8 mouse cellular contexts compared by ENCODE assay signal in genomic region chr6:134930383-134930782, GRCm38 (mm10). TPM values are rescaled to one million over a fixed set of nuclear protein-coding genes. Genes with fewer than 3 reads are reported as not detected.
DNase-seq lines count a peak whose midpoint lies in the region; ATAC-seq and TF ChIP-seq lines count a peak whose summit lies in the region.

No protein-coding gene starts in this region.

- peak overlapping the region; percentile 97 for H3K4me2 ChIP-seq in lung, embryonic 14.5 days
- H3K4me2 ChIP-seq in neural tube, embryonic 13.5 days = peak overlapping the region; percentile 91

- no peaks in the 10 kb centered on the region for H3K9me3 ChIP-seq in lung, embryonic 14.5 days (ENCODE audit: low read depth, low read length)
- no peaks in the 10 kb centered on the region for H3K9me3 ChIP-seq in erythroblast, embryonic 14.5 days (ENCODE audit: control insufficient read depth, low read length)
- no peaks in the 10 kb centered on the region for H3K9me3 ChIP-seq in limb, embryonic 10.5 days (replicated peaks)
- H3K9me3 ChIP-seq in neural tube, embryonic 13.5 days = no peaks in the 10 kb centered on the region

- no peak overlapping the region for H3K27ac ChIP-seq in lung, embryonic 14.5 days (ENCODE audit: low read depth)
- no peak overlapping the region for H3K27ac ChIP-seq in limb, embryonic 10.5 days
- no peak overlapping the region for H3K27ac ChIP-seq in neural tube, embryonic 13.5 days (replicated peaks)

- no peak for DNase-seq in lung, embryonic 14.5 days
- DNase-seq in lung, adult 2 months = no peak
- DNase-seq in limb, embryonic 10.5 days (ENCODE audit: low spot score) = no peak
- DNase-seq in adrenal gland, postnatal 14 days = no peak
- DNase-seq in embryo, embryonic 11 days = no peak
- no peak for DNase-seq in retina, postnatal 1 day

- 74% methylated on average over 7 of the region's 7 CpGs for WGBS in lung, embryonic 14.5 days
- 71% methylated on average over 7 of the region's 7 CpGs for WGBS in lung, adult 2 months
- 90% methylated on average over 7 of the region's 7 CpGs for WGBS in limb, embryonic 10.5 days
- 70% methylated on average over 7 of the region's 7 CpGs for WGBS in neural tube, embryonic 13.5 days

- ATAC-seq in lung, embryonic 14.5 days (ENCODE audit: insufficient read depth) = no peak
- ATAC-seq in neural tube, embryonic 13.5 days (ENCODE audit: low read depth) = no peak

- no peak for TF ChIP-seq CTCF in lung, embryonic 14.5 days (IDR thresholded peaks at IDR 0.05; ENCODE audit: low read depth)
- TF ChIP-seq CTCF in lung, adult 2 months (IDR thresholded peaks at IDR 0.05; ENCODE audit: insufficient read depth, low read length) = no peak

- no peaks in the 10 kb centered on the region for H3K36me3 ChIP-seq in lung, embryonic 14.5 days (ENCODE audit: insufficient read depth)
- H3K36me3 ChIP-seq in erythroblast, embryonic 14.5 days (ENCODE audit: control insufficient read depth) = peaks cover 59% of the 10 kb centered on the region
- H3K36me3 ChIP-seq in limb, embryonic 10.5 days = no peaks in the 10 kb centered on the region
- H3K36me3 ChIP-seq in neural tube, embryonic 13.5 days = no peaks in the 10 kb centered on the region

- H3K27me3 ChIP-seq in lung, embryonic 14.5 days (ENCODE audit: insufficient read depth, low read length) = no peaks in the 10 kb centered on the region
- H3K27me3 ChIP-seq in erythroblast, embryonic 14.5 days (ENCODE audit: control insufficient read depth) = no peaks in the 10 kb centered on the region
- H3K27me3 ChIP-seq in limb, embryonic 10.5 days (ENCODE audit: low read depth, poor library complexity, severe bottlenecking) = 0 out of 2 replicates have a peak, but pooled peaks cover 2% of the 10 kb centered on the region
- no peaks in the 10 kb centered on the region for H3K27me3 ChIP-seq in neural tube, embryonic 13.5 days

- peaks cover 12% of the 10 kb centered on the region for H3K4me1 ChIP-seq in lung, embryonic 14.5 days (ENCODE audit: insufficient read depth)
- H3K4me1 ChIP-seq in lung, adult 2 months (ENCODE audit: control insufficient read depth, insufficient read depth, low read length) = 0 out of 2 replicates have a peak, but pooled peaks cover 2% of the 10 kb centered on the region
- H3K4me1 ChIP-seq in erythroblast, embryonic 14.5 days (ENCODE audit: control insufficient read depth) = peaks cover 54% of the 10 kb centered on the region
- peaks cover 36% of the 10 kb centered on the region for H3K4me1 ChIP-seq in limb, embryonic 10.5 days
- H3K4me1 ChIP-seq in neural tube, embryonic 13.5 days (replicated peaks) = peaks cover 28% of the 10 kb centered on the region

- H3K4me3 ChIP-seq in lung, embryonic 14.5 days (ENCODE audit: low read depth, low read length) = peak overlapping the region; percentile 58
- no peak overlapping the region for H3K4me3 ChIP-seq in lung, adult 2 months (replicated peaks; ENCODE audit: extremely low read depth, low read depth, low read length)
- peak overlapping the region; percentile 77 for H3K4me3 ChIP-seq in erythroblast, embryonic 14.5 days (replicated peaks)
- peak overlapping the region; percentile 69; the same call in 1 of the 2 replicates for H3K4me3 ChIP-seq in limb, embryonic 10.5 days
- peak overlapping the region; percentile 63 for H3K4me3 ChIP-seq in neural tube, embryonic 13.5 days

- TF ChIP-seq POLR2A in lung, adult 2 months (IDR thresholded peaks at IDR 0.05; ENCODE audit: borderline replicate concordance, extremely low read depth, low read depth, low read length) = no peak

- peak overlapping the region; percentile 89 for H3K9ac ChIP-seq in lung, embryonic 14.5 days
- no peak overlapping the region for H3K9ac ChIP-seq in neural tube, embryonic 13.5 days

RNA-seq across cellular contexts. Expression of gene Cdkn1b, which starts 10.2 kb away (rescaled TPM):
- polyA plus RNA-seq in lung, embryonic 14.5 days (2014; fragmentation: Nextera tagmentation; extraction: Ambion mirVana) = 12.0 and 13.9 TPM in 2 replicates
- polyA plus RNA-seq in lung, adult 2 months (2012; rRNA removed) = 26.9 and 31.6 TPM in 2 replicates
- polyA plus RNA-seq in erythroblast, embryonic 14.5 days (2012) = 6.9 and 7.0 TPM in 2 replicates
- polyA plus RNA-seq in limb, embryonic 10.5 days (2016; fragmentation: Nextera tagmentation; extraction: Ambion mirVana) = 8.4 and 10.3 TPM in 2 replicates
- 21.7 and 24.1 TPM in 2 replicates for polyA plus RNA-seq in neural tube, embryonic 13.5 days (2015; fragmentation: Nextera tagmentation; extraction: Ambion mirVana)
- 42.8 and 48.0 TPM in 2 replicates for total RNA-seq in adrenal gland, postnatal 14 days (2021)

RNA-seq across cellular contexts. Expression of gene Gpr19, which starts 32.0 kb away (rescaled TPM):
- polyA plus RNA-seq in lung, embryonic 14.5 days (2014; fragmentation: Nextera tagmentation; extraction: Ambion mirVana) = 9.6 and 10.8 TPM in 2 replicates
- 6.0 and 9.2 TPM in 2 replicates for polyA plus RNA-seq in lung, adult 2 months (2012; rRNA removed)
- polyA plus RNA-seq in erythroblast, embryonic 14.5 days (2012) = 0.36 and 0.61 TPM in 2 replicates
- polyA plus RNA-seq in limb, embryonic 10.5 days (2016; fragmentation: Nextera tagmentation; extraction: Ambion mirVana) = 7.8 and 9.7 TPM in 2 replicates
- polyA plus RNA-seq in neural tube, embryonic 13.5 days (2015; fragmentation: Nextera tagmentation; extraction: Ambion mirVana) = 37.1 and 39.1 TPM in 2 replicates
- 10.0 and 11.8 TPM in 2 replicates for total RNA-seq in adrenal gland, postnatal 14 days (2021)

RNA-seq across cellular contexts. Expression of gene Apold1, which starts 51.1 kb away (rescaled TPM):
- polyA plus RNA-seq in lung, embryonic 14.5 days (2014; fragmentation: Nextera tagmentation; extraction: Ambion mirVana) = 0.43 and 0.83 TPM in 2 replicates
- polyA plus RNA-seq in lung, adult 2 months (2012; rRNA removed) = 1.2 and 1.7 TPM in 2 replicates
- polyA plus RNA-seq in erythroblast, embryonic 14.5 days (2012) = 0.01 and 0.03 TPM in 2 replicates
- polyA plus RNA-seq in limb, embryonic 10.5 days (2016; fragmentation: Nextera tagmentation; extraction: Ambion mirVana) = 2.4 and 3.1 TPM in 2 replicates
- 3.0 and 4.6 TPM in 2 replicates for polyA plus RNA-seq in neural tube, embryonic 13.5 days (2015; fragmentation: Nextera tagmentation; extraction: Ambion mirVana)
- 12.0 and 18.0 TPM in 2 replicates for total RNA-seq in adrenal gland, postnatal 14 days (2021)
